Mouse (Mus musculus) heart, postnatal 36 days (tissue): ENCODE measurements around the gene Nbeal1. TPM values are rescaled to one million over a fixed set of nuclear protein-coding genes. Genes with fewer than 3 reads are reported as not detected.
"Not testable (repeated sequence)": the region's sequence is repeated elsewhere in the genome, so short reads cannot be mapped to it uniquely, and the experiment has no call there.

ENCODE experiments used
- DNase-seq, 2 experiments: peaks; one replicate each; pipeline ENCODE4 v3.0.0; 2021 to 2022
- intact Hi-C: fragments of 180-260 bp; cut with DNase I; formaldehyde crosslinking; loops from one replicate; pipeline ENCODE4 v1.15.1; 2025
- total RNA-seq, 2 experiments: library from RNA; stranded (reverse); gene quantifications; 2 replicates each; pipeline ENCODE4 v1.2.3; 2021

Nbeal1 gene
- 10 to 100 TPM; 54.2 to 54.6 TPM for total RNA-seq

DNA sequence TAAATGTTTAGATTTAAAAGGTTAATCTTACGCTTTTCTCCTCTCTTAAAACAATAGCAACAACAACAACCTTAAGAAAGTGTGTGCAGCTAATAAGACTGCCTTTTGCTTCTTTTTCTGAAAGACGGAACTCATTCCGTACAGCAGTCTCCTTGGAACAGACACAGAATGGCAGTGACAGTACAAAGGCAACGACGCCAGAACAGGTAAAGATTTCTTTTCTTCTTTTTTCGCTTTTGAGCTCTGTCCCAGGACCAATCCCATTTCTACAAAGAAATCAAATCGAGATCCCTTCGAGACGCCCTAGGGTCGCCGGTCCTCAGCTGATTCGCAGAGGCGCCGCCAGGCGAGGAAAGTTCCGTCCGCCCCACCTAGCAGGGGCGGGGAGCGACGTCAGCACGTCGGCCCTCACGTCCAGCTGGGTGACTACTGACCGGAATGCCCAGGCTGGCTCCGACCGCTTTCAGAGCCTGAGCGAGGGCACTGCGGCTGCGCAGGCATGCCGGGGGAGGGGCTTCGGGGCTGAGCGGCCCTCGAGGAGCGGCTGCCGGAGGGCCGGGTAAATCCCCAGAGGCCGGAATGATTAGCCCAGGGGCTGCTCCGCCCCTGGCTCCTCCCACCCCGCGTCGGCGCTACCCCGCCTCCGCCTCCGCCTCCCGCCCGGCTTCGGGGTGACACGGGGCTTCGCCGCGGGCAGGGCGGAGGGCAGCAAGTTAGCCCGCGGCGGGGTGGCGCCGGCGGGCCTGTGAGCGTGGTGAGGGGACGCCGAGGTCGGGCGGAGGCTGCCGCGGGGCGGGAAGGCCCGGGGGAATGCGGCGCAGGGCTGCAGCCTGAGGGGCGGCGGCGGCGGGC, at the start of gene Nbeal1:
TSS of gene Nbeal1 (plus strand) at position 668 of the 852 bp plus-strand sequence.
- peak; percentile 99 for DNase-seq
- intact Hi-C loops = loop anchor here (5.0 to 10.0 kb wide), 2 partner anchors 83 to 685 kb away; partner anchors contain the start of genes Carf and Wdr12

DNA sequence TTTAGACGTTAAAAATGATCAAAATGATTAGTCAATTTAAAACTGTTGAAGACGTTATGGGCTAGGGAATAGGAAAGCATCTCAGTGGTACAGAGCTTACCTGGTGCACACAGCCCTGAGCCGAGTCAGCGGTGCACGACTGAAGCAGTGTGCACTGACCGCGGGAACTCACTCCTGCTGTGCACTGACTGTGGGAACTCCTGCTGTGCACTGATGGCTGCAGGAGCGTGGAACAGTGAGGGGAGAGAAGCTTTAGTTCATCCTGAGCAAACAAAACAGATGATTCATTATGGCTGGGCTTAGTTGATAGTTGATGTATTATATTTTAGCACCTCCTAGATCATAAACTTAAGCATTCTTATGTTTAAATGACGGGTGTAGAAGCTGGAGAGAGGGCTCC, 43.1 kb upstream of the Nbeal1 start:
- no peak for DNase-seq
- intact Hi-C loops = no loop called here

- intact Hi-C loops = no loop called here
- no peak for DNase-seq
These were observed 27.7 kb upstream of the Nbeal1 start for GRCm38 (mm10) chr1:60152700-60153099.

- DNase-seq = no peak
- intact Hi-C loops = loop anchor here (5.0 kb wide), 1 partner anchor 806 kb away; no protein-coding TSS in a partner anchor
These were observed 23.7 kb upstream of the Nbeal1 start for GRCm38 (mm10) chr1:60156651-60157050.

GRCm38 (mm10) chr1:60158411-60158810, 22.0 kb upstream of the Nbeal1 start:
- intact Hi-C loops = loop anchor here (1.0 to 5.0 kb wide), 4 partner anchors 36 to 804 kb away; no protein-coding TSS in a partner anchor
- DNase-seq = peak; percentile 63 to 68

DNA sequence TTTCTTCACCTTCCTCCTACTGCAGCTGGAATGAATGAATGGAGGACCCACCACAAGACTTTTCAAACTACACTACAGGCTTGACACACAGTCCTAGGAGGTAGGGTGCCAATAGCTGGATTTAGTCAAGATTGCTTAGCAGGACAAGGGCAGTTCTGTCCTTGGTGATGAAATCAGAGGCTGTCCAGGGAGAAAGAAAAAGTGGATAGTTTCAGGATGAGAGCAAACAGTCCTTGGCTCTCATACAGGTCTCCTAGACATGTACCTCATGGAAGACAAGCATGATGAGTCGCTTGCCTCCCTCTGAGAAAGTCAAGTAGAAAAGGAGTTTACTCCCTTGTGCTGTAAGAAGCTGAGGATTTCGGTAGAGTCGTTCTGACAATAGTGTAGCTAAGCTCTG, 16.7 kb upstream of the Nbeal1 start:
- no peak for DNase-seq
- intact Hi-C loops = no loop called here

DNA sequence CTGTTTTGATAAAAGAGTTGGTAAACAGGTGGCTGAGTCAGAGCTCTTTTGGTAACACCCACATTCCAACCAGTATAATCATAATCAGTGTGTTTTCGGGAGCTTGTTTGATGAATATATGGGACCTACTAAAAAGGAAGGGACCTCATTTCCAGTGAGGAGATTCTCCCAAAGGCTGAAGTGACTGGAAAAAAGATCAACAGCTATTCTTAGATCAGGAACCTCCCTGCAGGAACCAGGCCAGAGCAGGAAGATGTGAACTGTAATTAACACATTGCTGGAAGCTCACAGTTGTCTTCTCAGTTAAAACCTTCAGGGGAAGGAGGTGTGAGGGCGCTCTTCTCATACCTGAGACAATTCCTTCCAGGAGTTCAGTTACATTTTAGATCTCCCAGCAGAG, 10.8 kb upstream of the Nbeal1 start:
- intact Hi-C loops = no loop called here
- peak; percentile 18 for DNase-seq

DNA sequence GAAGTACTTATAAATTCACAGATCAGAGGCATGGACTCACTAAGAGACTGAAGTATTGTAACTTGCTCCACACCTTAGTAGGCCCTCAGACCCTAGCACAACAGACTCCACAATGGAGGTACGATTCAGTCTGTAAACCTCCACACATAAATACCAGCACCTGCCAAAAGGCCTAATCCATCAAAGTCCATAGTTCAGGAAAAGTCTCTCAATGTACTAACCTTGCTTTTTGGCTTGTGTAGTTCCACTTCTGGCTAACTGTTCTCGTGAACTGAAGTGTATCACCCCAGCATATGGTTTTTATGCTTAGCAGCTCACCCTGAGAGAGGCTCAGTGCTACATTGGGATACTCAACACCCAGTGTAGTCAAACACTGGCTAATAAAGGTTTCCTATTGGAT, 10.1 kb upstream of the Nbeal1 start:
- intact Hi-C loops = no loop called here
- DNase-seq = no peak

DNA sequence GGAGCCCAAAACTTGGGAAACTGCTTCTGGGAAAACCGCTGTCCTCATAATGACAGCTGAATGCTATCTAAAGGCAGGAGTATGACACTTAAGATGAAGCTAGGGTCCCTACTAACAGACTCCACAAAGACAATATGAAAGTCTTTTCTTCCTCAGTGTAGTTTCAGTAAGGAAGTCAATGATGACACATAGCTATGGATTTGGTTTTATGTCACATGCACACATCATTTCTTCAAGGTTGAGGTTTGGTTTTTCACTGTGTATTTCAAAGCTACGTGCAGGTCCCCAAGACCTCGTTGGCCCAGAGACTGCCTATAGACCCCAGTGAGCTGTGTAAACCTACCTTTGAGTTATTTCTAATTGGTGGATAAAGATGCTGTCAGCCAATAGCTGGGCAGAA, 7.3 kb upstream of the Nbeal1 start:
- intact Hi-C loops = no loop called here
- no peak for DNase-seq

DNA sequence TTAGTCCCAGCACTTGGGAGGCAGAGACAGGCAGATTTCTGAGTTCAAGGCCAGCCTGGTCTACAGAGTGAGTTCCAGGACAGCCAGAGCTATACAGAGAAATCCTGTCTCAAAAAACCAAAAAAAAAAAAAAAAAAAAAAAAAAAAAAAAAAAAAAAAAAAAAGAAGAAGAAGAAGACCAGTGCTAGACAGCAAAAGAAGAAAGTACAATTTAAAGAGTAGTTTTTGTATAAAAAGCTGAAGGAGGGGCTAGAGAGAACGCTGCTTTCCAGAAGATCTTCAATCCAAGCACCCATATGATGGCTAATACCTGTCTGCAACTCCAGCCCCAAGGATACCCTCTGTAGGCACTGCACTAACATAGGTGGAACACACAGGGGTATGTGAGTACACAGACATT, 2.6 kb upstream of the Nbeal1 start:
- DNase-seq, intact Hi-C loops: not testable (repeated sequence)

GRCm38 (mm10) chr1:60179376-60179775, 1.0 kb upstream of the Nbeal1 start:
- intact Hi-C loops = no loop called here
- DNase-seq = no peak

GRCm38 (mm10) chr1:60180784-60181221, 404 bp downstream of the Nbeal1 start:
- intact Hi-C loops = loop anchor here (5.0 to 10.0 kb wide), 2 partner anchors 84 to 684 kb away; partner anchors contain the start of genes Carf and Wdr12
- no peak for DNase-seq

- DNase-seq = no peak
- intact Hi-C loops = loop anchor here (10.0 kb wide), 1 partner anchor 676 kb away; no protein-coding TSS in a partner anchor
These were observed 8.1 kb downstream of the Nbeal1 start for GRCm38 (mm10) chr1:60188454-60188853.

DNA sequence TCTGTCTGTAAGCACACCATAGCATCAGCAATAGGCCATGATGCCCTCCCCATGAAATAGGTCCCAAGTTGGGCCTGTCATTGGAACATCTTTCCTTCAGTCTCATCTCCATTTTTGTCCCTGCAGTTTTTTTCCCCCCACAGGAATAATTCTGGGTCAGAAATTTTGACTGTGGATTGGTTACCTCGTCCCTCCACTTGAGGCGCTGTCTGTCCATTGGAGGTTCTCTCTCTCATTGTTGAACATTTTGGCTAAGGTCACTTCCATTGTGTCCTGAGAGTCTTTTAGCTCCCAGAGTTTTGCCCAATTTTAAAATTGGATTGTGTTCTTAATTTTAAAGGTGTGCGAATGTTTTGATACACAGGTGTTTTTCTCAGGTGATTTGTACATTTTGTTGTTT, 16.4 kb downstream of the Nbeal1 start:
- no peak for DNase-seq
- intact Hi-C loops = no loop called here

DNA sequence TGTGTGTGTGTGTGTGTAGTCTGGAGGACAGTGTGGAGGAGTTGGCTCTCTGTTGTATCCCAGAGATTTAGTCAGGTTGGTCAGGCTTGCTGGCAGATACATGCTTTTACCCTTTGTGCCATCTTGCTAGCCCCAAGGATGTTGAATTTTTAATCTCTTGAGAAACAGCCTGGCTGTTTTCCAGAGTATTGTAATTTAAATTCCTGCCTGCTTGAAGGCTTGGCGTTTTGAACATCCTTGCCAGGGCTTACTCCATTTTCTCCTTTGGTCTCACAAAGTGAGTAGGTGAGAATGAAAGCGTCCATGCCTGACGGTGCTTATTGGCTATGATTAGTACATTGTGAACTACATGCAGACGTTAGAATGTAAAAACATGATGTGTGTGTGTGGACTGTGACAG, 18.6 kb downstream of the Nbeal1 start:
- intact Hi-C loops = no loop called here
- no peak for DNase-seq

DNA sequence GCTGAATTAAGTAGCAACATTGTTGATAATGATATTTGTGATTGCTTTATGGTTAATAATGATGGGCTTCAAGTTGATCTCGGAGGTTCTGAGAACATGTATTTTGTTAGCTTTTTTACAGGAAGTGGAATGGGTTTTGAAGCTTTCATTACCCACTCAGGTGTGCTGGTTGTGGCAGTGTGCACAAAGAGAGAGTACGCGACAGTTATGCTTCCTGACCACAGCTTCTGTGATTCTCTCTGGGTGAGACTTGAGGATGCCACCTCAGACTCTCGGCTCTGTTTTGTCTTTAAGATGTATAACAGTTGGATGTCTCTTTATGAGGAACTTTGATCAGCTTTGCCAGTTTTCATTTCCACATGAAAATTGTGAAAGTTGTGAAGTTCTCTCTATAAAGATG, 55.9 kb downstream of the Nbeal1 start:
- intact Hi-C loops = no loop called here
- DNase-seq = no peak

- intact Hi-C loops = loop anchor here (2.0 kb wide), 1 partner anchor 82 kb away; no protein-coding TSS in a partner anchor
- no peak for DNase-seq
These were observed 60.0 kb downstream of the Nbeal1 start for GRCm38 (mm10) chr1:60240430-60240829.

DNA sequence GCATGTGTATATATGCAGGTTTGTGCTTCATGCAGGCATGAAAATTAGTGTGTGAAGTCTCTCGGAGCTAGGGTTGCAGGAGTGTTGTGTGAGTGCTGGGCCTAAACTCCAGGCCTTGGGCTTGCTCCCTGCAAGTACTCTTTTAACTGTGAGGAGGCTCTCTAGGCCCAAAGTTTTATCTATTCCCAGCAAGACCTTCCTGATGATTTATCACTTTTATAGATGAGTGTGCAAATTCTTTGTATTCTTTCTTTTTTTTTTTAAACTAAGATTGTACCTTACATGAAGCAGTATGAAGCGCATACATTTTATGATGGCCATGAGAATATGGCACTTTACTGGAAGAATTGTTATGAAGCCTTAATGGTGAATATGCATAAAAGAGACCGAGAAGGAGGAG, 87.7 kb downstream of the Nbeal1 start:
- intact Hi-C loops = no loop called here
- no peak for DNase-seq

GRCm38 (mm10) chr1:60269314-60269713, 88.9 kb downstream of the Nbeal1 start:
- intact Hi-C loops = no loop called here
- no peak for DNase-seq

- DNase-seq = peak in 1 of 2 experiments; percentile 5
- intact Hi-C loops = loop anchor here (1.0 kb wide), 1 partner anchor 114 kb away; no protein-coding TSS in a partner anchor
These were observed 92.1 kb downstream of the Nbeal1 start for GRCm38 (mm10) chr1:60272471-60272870.

GRCm38 (mm10) chr1:60293921-60294320, 113.5 kb downstream of the Nbeal1 start:
- intact Hi-C loops = no loop called here
- no peak for DNase-seq
